Mouse (Mus musculus): Measurements from ENCODE around the gene Zbtb14.

GRCm38 (mm10) chr17:69349014-69349531, 33.8 kb upstream of the Zbtb14 start:
- TF ChIP-seq EP300 (IDR thresholded peaks at IDR 0.05; ENCODE audit: low read depth) (no peak), CTCF (IDR thresholded peaks at IDR 0.05; ENCODE audit: low read depth) (peak; percentile 71)
